Mouse (Mus musculus) spleen, postnatal 0 days (tissue): ENCODE results near the gene Ppp4r1. TPM values are rescaled to one million over a fixed set of nuclear protein-coding genes. Genes with fewer than 3 reads are reported as not detected.

Experiments
- polyA plus RNA-seq: library from polyadenylated mRNA; unstranded; fragments of >200 nt; fragmentation: Nextera tagmentation; extraction: Ambion mirVana; gene quantifications from 2 replicates; pipeline ENCODE4 v1.2.1, GENCODE M21; 2015

The Ppp4r1 gene
- 13.1 and 13.9 TPM in 2 replicates for polyA plus RNA-seq

DNA sequence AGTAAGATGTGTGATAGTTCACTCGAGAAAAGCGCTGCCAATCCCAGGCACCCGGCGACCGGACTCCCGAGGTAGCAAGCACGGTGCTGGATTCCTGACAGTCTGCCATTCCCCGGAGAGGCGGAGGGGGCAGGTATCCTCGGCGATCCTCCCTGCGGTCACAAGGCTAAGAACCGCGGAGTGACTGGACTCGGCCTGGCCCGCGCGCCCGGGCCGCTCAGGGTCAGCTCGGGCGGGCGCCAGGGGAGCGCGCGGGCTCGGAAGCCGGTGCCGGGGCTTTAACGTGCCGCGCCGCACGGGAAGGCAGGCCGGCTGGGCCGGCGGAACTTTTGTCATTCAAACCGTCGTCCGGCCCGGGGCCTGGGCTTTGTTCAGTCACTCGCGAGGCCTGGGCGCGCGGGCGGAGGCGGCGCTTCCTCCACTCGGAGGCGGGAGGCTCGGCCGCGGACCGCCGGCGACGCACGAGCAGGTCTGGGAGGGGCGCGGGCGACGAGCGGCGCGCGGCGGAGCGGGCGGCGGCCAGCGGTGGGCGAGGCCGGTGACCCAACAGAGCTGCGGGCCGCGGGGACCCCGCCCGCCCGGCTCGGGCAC lies at the start of gene Ppp4r1:
Ppp4r1 (plus strand) TSS at position 23 of the 591 bp plus-strand sequence.

DNA sequence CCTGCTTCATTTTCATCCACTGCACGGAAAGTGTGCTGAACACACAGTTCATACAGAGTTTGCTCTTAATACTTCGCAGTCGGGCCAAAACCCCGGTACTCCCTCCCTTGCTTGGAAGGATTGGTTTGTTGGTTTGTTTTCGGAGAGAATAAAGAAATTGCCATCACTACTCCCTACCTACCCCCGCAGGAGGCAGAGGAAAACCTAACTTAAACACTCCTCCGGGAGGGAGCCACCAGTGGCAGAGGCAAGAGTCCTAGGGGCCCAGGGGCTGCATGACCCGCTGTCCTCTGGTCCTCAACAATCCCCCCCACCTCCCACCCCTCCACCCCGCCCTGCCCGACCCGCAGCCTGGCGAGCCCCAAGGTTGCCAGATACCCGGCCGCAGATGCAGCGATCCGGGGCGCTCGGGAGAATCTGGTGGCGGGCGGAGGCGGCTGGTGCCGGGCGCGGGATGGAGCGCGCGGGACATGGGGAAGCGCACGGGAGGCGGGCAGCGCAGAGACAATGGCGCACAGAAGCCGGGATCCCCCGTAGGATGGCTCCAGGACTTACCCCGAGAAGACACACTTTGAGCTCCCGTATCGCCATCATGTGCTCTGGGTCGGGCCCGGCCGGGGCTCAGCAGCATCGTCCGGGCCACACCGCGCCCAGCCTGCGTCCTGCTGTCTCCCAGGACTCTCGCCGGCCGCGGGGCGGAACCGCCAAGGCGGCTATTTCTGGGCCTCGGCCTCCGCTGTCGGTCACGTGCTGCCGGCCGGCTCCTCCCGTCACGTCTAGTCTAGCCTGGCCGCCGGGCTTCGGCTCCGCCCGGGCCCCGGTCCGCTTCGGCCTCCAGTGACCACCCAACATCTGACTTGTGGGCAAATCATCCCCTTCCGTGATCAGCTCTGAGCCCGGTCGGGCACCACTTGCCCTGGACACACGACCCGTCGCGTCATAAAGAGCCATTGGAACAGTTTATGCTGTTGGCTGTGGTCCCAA lies 10.1 kb upstream of the Ppp4r1 start, which contains the start of gene Rab31:
Rab31 (minus strand) TSS at position 802 of the 984 bp plus-strand sequence.

DNA sequence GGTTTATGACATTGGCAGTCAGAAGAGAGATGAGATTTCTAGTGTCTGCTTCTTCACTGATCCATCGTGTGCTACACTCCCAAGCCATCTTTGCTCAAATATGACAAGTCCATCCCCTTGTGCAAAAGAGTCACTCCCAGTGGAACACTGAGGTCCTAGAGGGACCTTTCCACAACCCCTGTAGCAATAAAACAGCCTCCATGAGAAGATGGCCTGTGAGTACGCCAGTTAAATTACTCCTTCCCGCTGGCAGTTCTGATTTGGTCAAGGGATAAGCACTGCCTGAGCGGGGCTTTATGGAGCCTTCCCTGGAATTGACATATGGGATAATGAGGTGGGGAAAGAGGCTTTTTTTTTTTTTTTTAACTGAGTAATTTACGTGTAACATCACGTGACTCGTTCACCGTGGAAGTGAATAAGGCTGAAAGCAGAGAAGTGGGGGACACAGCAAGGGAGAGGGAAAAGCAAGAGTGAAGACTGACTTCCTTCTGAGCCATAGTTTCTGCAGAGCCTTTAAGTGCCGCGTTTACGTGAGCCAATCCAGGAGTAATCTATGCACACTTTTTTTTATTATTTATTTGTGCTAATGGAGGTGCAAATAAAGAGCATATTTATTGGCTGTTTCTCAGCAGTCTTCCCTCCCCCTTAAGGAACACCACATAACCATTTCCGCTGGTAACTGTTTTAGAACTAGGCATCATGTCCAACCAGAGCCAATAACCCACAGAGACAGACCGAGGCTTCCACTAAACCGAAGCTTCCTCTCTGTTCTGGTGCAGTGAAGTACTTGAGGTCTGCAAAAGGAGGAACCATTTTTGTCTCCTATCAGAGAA lies 103.5 kb downstream of the Ppp4r1 start, which contains the start of gene Ralbp1:
Ralbp1 (minus strand) TSS at position 102 of the 833 bp plus-strand sequence.

Other genes starting within 250 kb of the Ppp4r1 start
- not detected in 2 replicates for gene Tmem232, start 241.8 kb upstream of the Ppp4r1 start, polyA plus RNA-seq
- 94.2 and 103 TPM in 2 replicates for gene Vapa, start 169.0 kb upstream of the Ppp4r1 start, polyA plus RNA-seq
- not detected in 2 replicates for gene Txndc2, start 140.4 kb upstream of the Ppp4r1 start, polyA plus RNA-seq
- 15.3 and 20.9 TPM in 2 replicates for gene Rab31, start 9.8 kb upstream of the Ppp4r1 start, polyA plus RNA-seq
- gene Ralbp1, start 103.2 kb downstream of the Ppp4r1 start, polyA plus RNA-seq = 66.4 and 84.9 TPM in 2 replicates
- 29.3 and 35.8 TPM in 2 replicates for gene Twsg1, start 168.7 kb downstream of the Ppp4r1 start, polyA plus RNA-seq